Mouse (Mus musculus): ENCODE results near the gene D030056L22Rik. TPM values are rescaled to one million over a fixed set of nuclear protein-coding genes. Genes with fewer than 3 reads are reported as not detected.

D030056L22Rik gene
- 50.8 and 53.0 TPM in 2 replicates for polyA plus RNA-seq (2016; fragmentation: Nextera tagmentation; extraction: Ambion mirVana)

DNA sequence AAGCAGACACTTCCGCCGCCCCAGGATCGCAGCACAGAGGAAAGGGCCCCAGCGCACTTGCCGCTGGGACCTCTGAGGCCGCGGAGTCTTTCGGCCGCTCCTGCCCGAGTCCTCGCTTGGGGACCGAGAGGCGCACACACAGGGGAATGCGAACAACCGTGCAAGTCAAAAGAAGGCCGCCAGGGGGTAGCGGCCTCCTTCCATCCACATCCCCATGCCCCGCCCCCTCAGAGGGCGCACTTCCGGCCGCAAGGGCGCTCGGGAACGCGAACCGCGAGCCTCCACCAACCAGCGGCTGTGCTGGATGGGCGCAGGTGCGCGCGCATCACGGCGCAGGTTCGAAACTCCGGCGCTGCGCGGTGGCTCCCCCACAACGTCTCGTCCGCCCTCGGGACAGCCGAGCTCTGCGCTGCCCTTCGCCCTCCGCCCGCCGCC is at the start of gene D030056L22Rik:
Gene D030056L22Rik (plus strand): TSS at position 328 of the 435 bp plus-strand sequence.
- under 1% methylated on average over 49 of the region's 49 CpGs for WGBS (ENCODE audit: insufficient replicate concordance)
- Histone ChIP-seq H3K27me3 (replicated peaks) (no peaks in the 10 kb centered on the region), H3K9ac (peak within 1 kb of the TSS; percentile 98), H3K4me3 (peak within 1 kb of the TSS; percentile 98), H3K36me3 (peaks cover 28% of the 10 kb centered on the region), H3K9me3 (replicated peaks) (no peaks in the 10 kb centered on the region), H3K4me1 (peaks cover 39% of the 10 kb centered on the region), H3K4me2 (peak within 1 kb of the TSS; percentile 77), H3K27ac (peak within 1 kb of the TSS; percentile 98)
- ATAC-seq, result peak; percentile 95

DNA sequence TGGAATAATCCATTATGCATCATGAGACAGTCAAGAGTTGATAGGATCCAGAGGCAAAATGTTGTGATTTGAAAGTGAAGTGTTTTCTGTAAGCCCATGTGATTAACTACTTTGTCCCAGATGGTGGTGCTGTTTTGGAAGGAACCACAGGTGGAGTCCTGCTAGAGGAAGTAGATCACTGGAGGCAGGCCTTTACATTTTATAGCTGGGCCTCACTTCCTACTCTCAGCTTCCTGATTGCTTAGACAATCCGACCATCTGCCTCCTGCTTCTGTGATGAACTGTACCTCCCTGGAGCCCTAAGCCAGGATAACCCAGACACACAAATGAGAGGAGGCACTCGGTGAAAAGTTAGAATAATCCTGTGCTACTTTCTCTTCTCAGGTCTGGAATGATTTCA is 49.1 kb upstream of the D030056L22Rik start:
- ATAC-seq, result no peak
- Histone ChIP-seq H3K27me3 (replicated peaks) (no peaks in the 10 kb centered on the region), H3K9ac (no peak overlapping the region), H3K27ac (no peak overlapping the region), H3K9me3 (replicated peaks) (no peaks in the 10 kb centered on the region), H3K4me2 (no peak overlapping the region), H3K36me3 (no peaks in the 10 kb centered on the region), H3K4me1 (peaks cover 19% of the 10 kb centered on the region), H3K4me3 (no peak overlapping the region)
- 36% methylated on average over 2 of the region's 2 CpGs for WGBS (ENCODE audit: insufficient replicate concordance)

- H3K4me1 ChIP-seq, result peaks cover 15% of the 10 kb centered on the region
- no peaks in the 10 kb centered on the region for H3K36me3 ChIP-seq
- no peaks in the 10 kb centered on the region for H3K9me3 ChIP-seq (replicated peaks)
- ATAC-seq, result no peak
- no peak overlapping the region for H3K4me2 ChIP-seq
- H3K27ac ChIP-seq, result no peak overlapping the region
- no peak overlapping the region for H3K4me3 ChIP-seq
- H3K9ac ChIP-seq, result no peak overlapping the region
- 81% methylated on average over 7 of the region's 7 CpGs for WGBS (ENCODE audit: insufficient replicate concordance)
- H3K27me3 ChIP-seq (replicated peaks), result no peaks in the 10 kb centered on the region
Measured at GRCm38 (mm10) chr19:18666966-18667365, 46.0 kb upstream of the D030056L22Rik start.

DNA sequence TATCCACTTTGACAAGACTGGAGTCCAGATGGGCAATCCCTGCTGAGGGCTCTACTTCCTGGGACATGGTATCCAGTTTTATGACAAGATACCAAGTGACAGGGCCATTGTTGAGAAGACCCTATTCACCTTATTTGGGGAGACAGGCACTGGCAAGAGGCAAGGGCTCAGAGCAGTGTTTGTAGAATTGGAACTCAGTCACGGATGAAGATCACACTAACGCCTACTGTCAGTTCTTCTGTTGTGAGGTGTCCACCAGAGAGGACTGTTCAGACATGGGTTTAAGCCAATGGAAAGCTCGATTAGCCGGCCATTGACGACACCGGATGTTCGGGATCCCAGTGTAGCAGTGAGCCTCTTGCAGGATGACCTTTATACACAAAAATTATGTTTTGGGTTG is 43.4 kb upstream of the D030056L22Rik start:
- Histone ChIP-seq H3K4me2 (no peak overlapping the region), H3K4me3 (no peak overlapping the region), H3K27me3 (replicated peaks) (no peaks in the 10 kb centered on the region), H3K9ac (no peak overlapping the region), H3K36me3 (peaks cover 4% of the 10 kb centered on the region; the same call in 1 of the 2 replicates), H3K4me1 (peaks cover 29% of the 10 kb centered on the region), H3K27ac (0 out of 2 replicates have a peak overlapping the region, but pooled peaks have one; percentile 37), H3K9me3 (replicated peaks) (no peaks in the 10 kb centered on the region)
- 91% methylated on average over 7 of the region's 7 CpGs for WGBS (ENCODE audit: insufficient replicate concordance)
- no peak for ATAC-seq

- Histone ChIP-seq H3K4me1 (peaks cover 39% of the 10 kb centered on the region), H3K4me3 (peak within 1 kb of the TSS; percentile 83), H3K36me3 (peaks cover 4% of the 10 kb centered on the region; the same call in 1 of the 2 replicates), H3K27me3 (replicated peaks) (no peaks in the 10 kb centered on the region), H3K9me3 (replicated peaks) (no peaks in the 10 kb centered on the region), H3K27ac (peak within 1 kb of the TSS; percentile 93), H3K4me2 (peak within 1 kb of the TSS; percentile 82), H3K9ac (peak within 1 kb of the TSS; percentile 91)
- WGBS (ENCODE audit: insufficient replicate concordance), result under 1% methylated on average over 56 of the region's 58 CpGs
- peak; percentile 94 for ATAC-seq
Measured at GRCm38 (mm10) chr19:18670608-18671007, 42.4 kb upstream of the D030056L22Rik start, which contains the start of gene Carnmt1. Gene Carnmt1 (plus strand): TSS chr19:18670764.

GRCm38 (mm10) chr19:18671056-18671741 is 41.8 kb upstream of the D030056L22Rik start:
- peak overlapping the region; percentile 82 for H3K4me2 ChIP-seq
- no peaks in the 10 kb centered on the region for H3K9me3 ChIP-seq (replicated peaks)
- peaks cover 4% of the 10 kb centered on the region; the same call in 1 of the 2 replicates for H3K36me3 ChIP-seq
- H3K27me3 ChIP-seq (replicated peaks), result no peaks in the 10 kb centered on the region
- under 1% methylated on average over 50 of the region's 64 CpGs for WGBS (ENCODE audit: insufficient replicate concordance)
- H3K9ac ChIP-seq, result peak overlapping the region; percentile 91
- peak overlapping the region; percentile 93 for H3K27ac ChIP-seq
- H3K4me3 ChIP-seq, result peak overlapping the region; percentile 83
- peak; percentile 75 for ATAC-seq
- H3K4me1 ChIP-seq, result peaks cover 45% of the 10 kb centered on the region

DNA sequence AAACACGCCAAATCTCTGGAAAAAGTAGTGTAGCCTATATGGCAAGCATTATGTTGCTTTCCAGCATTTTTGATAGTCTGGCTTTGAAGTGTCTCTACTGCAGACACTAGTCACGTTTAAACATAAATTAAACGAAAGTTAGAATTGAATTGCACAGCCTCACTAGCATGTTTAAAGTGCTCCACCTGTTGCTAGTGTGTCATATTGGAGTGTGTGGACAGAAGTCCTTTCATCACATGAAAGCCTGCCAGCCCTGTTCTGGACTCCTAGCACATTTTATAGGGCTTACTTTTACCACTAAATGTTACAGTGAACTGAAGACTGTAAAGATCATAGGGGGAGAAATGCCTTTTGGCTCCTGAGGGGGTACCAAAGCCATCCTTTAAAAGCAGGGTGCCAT is 40.5 kb upstream of the D030056L22Rik start:
- Histone ChIP-seq H3K4me2 (peak overlapping the region; percentile 82), H3K27ac (peak overlapping the region; percentile 40; the same call in 1 of the 2 replicates), H3K9ac (peak overlapping the region; percentile 91), H3K4me1 (peaks cover 50% of the 10 kb centered on the region), H3K36me3 (peaks cover 4% of the 10 kb centered on the region; the same call in 1 of the 2 replicates), H3K4me3 (peak overlapping the region; percentile 83), H3K9me3 (replicated peaks) (no peaks in the 10 kb centered on the region), H3K27me3 (replicated peaks) (no peaks in the 10 kb centered on the region)
- no peak for ATAC-seq
- WGBS (ENCODE audit: insufficient replicate concordance), result 52% methylated on average over 3 of the region's 3 CpGs

GRCm38 (mm10) chr19:18673116-18673515 is 39.9 kb upstream of the D030056L22Rik start:
- Histone ChIP-seq H3K4me2 (peak overlapping the region; percentile 82), H3K27ac (peak overlapping the region; percentile 40; the same call in 1 of the 2 replicates), H3K36me3 (peaks cover 6% of the 10 kb centered on the region; the same call in 1 of the 2 replicates), H3K27me3 (replicated peaks) (no peaks in the 10 kb centered on the region), H3K4me3 (peak overlapping the region; percentile 83), H3K9ac (peak overlapping the region; percentile 91), H3K4me1 (peaks cover 50% of the 10 kb centered on the region), H3K9me3 (replicated peaks) (no peaks in the 10 kb centered on the region)
- 53% methylated on average over 4 of the region's 4 CpGs for WGBS (ENCODE audit: insufficient replicate concordance)
- no peak for ATAC-seq

DNA sequence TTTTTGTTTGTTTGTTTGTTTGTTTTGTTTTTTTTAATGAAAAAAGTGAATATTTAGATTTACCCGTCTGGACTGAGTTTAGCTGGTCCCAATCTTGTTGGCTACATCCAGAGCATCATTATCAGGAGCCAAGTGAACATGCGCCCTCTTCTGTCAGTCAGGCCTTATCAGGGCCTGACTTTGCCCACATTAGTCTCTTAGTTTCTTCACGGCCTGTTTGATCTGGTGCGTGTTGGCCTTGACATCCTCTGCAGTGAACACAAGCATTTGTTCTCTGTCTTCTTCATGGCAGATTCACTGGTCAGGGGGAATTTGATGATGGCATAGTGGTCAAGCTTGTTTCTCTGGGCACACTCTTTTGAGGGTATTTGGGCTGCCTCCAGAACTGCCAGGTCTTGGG is 30.9 kb upstream of the D030056L22Rik start:
- Histone ChIP-seq H3K27me3 (replicated peaks) (no peaks in the 10 kb centered on the region), H3K27ac (peak overlapping the region; percentile 82), H3K36me3 (peaks cover 37% of the 10 kb centered on the region), H3K4me1 (peaks cover 18% of the 10 kb centered on the region), H3K4me2 (no peak overlapping the region; the same call in 1 of the 2 replicates), H3K9ac (peak overlapping the region; percentile 27; the same call in 1 of the 2 replicates), H3K9me3 (replicated peaks) (no peaks in the 10 kb centered on the region), H3K4me3 (no peak overlapping the region)
- WGBS (ENCODE audit: insufficient replicate concordance), result 7% methylated on average over 4 of the region's 4 CpGs
- peak; percentile 92 for ATAC-seq

DNA sequence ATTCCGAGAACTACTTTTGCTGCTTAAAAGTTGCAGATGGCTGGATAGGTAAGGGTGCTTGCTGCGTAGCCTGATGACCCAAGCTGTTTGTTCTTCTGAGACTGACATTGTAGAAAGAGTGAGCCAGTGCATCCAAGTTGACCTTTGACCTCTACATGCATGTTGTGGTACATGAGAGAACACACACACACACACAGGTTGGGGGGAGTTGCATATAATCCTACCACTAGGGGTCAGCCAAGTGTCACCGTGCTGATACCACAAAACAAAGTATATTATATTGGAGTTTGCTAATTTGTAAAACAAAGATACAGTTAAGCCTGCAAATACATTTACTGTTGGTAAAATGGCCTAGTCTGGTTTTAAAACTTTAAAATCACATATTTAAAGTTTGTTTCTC is 25.4 kb upstream of the D030056L22Rik start:
- Histone ChIP-seq H3K27me3 (replicated peaks) (no peaks in the 10 kb centered on the region), H3K27ac (no peak overlapping the region), H3K9me3 (replicated peaks) (no peaks in the 10 kb centered on the region), H3K4me1 (peaks cover 24% of the 10 kb centered on the region), H3K4me3 (no peak overlapping the region), H3K4me2 (no peak overlapping the region), H3K9ac (no peak overlapping the region), H3K36me3 (peaks cover 20% of the 10 kb centered on the region)
- 0 out of 2 replicates have a peak, but pooled peaks have one; percentile 21 for ATAC-seq
- 62% methylated on average over 3 of the region's 3 CpGs for WGBS (ENCODE audit: insufficient replicate concordance)

GRCm38 (mm10) chr19:18692176-18692575 is 20.8 kb upstream of the D030056L22Rik start:
- peak overlapping the region; percentile 55 for H3K4me2 ChIP-seq
- 12% methylated on average over 3 of the region's 3 CpGs for WGBS (ENCODE audit: insufficient replicate concordance)

DNA sequence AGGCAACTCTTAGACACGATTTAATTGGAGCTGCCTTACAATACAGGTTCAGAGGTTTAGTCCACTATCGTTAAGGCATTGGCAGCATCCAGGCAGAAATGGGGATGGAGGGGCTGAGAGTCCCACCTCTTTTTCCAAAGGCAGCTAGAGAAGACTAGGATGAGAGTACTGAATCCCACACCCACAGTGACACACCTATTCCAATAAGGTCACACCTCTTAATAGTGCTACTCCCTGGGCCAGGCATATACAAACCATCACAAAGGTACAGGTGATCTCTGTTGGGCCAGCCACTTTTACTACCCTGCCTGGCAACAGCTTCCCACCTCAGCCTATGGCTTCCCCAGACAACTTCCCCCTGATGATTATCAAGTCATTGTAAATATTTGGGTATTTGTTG is 20.2 kb upstream of the D030056L22Rik start:
- WGBS (ENCODE audit: insufficient replicate concordance), result 62% methylated on average over 2 of the region's 2 CpGs
- no peaks in the 10 kb centered on the region for H3K27me3 ChIP-seq (replicated peaks)
- H3K4me1 ChIP-seq, result peaks cover 64% of the 10 kb centered on the region
- peak overlapping the region; percentile 55 for H3K4me2 ChIP-seq
- peaks cover 45% of the 10 kb centered on the region for H3K36me3 ChIP-seq
- peak overlapping the region; percentile 9; the same call in 1 of the 2 replicates for H3K9ac ChIP-seq
- H3K9me3 ChIP-seq (replicated peaks), result no peaks in the 10 kb centered on the region
- H3K4me3 ChIP-seq, result no peak overlapping the region
- peak; percentile 60 for ATAC-seq
- peak overlapping the region; percentile 93 for H3K27ac ChIP-seq

More at GRCm38 (mm10) chr19:18692176-18692575, 20.8 kb upstream of the D030056L22Rik start:
- peak overlapping the region; percentile 93 for H3K27ac ChIP-seq
- no peaks in the 10 kb centered on the region for H3K27me3 ChIP-seq (replicated peaks)
- peak overlapping the region; percentile 55 for H3K9ac ChIP-seq
- H3K4me3 ChIP-seq, result no peak overlapping the region
- peaks cover 39% of the 10 kb centered on the region for H3K36me3 ChIP-seq
- peak; percentile 92 for ATAC-seq
- no peaks in the 10 kb centered on the region for H3K9me3 ChIP-seq (replicated peaks)
- H3K4me1 ChIP-seq, result peaks cover 61% of the 10 kb centered on the region
